Mouse (Mus musculus): ENCODE measurements at regions not wholly inside any gene's neighbourhood (a gene's known extent, or its start where the extent isn't known, plus 50 kb on each side); places are given as distances from the start of the nearest gene placed in this dataset.

DNA sequence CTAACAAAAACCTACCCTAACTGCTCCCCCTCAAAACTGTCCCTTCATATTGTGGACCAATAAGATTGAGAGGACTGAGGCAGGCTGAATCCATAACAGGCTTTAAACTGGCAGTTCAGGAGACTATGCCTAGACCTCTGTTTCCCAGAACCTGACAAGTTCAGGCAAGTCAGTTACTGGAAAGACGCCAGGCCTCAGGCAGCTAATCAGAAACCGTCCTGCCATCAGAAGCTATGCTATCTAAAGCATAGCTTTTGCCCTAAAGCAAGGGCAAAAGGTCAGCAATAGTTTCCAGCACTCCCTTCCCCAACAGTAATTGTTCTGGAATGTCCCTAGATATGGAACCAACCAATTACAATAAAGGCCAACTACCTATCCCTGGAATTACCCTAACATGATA lies 273.0 kb downstream of the Bche start:
- Histone ChIP-seq H3K9me3 (no peaks in the 10 kb centered on the region), H3K4me2 (replicated peaks) (no peak overlapping the region), H3K27ac (no peak overlapping the region), H3K27me3 (replicated peaks) (no peaks in the 10 kb centered on the region), H3K9ac (no peak overlapping the region), H3K4me1 (replicated peaks) (no peaks in the 10 kb centered on the region), H3K36me3 (no peaks in the 10 kb centered on the region), H3K4me3 (replicated peaks) (no peak overlapping the region)
- ATAC-seq: no peak
- whole genome bisulfite sequencing: 66% methylated on average over 2 of the region's 2 CpGs

DNA sequence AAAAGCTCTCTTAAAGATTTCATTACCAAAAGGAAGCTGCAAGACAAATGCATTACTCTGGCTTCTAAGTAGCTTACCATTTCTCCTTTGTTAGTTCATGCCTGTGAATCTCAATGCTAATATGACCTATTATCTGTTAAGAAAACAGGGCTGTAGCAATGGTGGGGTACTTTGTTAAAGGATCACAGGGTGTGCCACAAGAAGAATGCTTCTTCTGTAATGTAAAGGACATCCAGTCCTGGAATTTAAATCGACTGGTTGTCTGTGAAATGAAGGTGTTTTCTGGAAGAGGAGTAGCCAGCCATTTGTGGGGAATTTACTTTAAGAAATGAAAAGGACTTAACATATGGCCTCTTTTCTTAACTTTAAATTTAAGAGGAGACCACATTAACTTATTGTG lies 273.9 kb downstream of the Bche start:
- no peaks in the 10 kb centered on the region for H3K9me3 ChIP-seq
- no peak overlapping the region for H3K4me3 ChIP-seq (replicated peaks)
- no peak overlapping the region for H3K27ac ChIP-seq
- ATAC-seq: no peak
- H3K9ac ChIP-seq: no peak overlapping the region
- WGBS: 46% methylated on average over 1 of the region's 1 CpGs
- no peaks in the 10 kb centered on the region for H3K27me3 ChIP-seq (replicated peaks)
- no peaks in the 10 kb centered on the region for H3K4me1 ChIP-seq (replicated peaks)
- no peak overlapping the region for H3K4me2 ChIP-seq (replicated peaks)
- no peaks in the 10 kb centered on the region for H3K36me3 ChIP-seq

DNA sequence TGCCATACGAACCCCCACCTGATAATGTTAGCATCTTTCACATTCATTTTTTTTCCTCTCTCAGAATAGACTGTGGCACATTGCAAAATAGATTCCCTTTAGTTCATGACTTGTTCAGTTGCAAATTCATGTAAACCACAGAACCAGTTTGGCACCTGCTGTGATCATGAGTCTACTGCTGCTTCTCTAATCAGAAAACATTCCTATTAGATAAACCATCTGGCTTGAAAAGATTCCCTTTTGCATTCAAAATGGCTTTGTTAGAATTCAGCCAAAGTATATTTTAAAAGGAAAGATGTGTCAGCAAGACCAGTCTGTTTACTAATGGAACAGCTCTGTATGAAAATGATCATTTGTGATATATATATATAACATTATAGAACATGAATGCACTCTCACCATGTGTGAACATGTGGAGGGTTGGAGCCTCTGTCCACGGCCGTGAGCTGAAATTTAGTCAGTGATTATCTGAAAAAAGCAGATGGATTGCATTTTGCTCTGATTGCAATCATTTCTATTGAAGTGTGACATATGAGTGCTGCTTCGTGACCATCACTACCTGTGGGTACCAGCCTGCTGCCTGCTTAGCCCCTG lies 298.2 kb downstream of the Bche start:
- Histone ChIP-seq H3K4me2 (replicated peaks) (no peak overlapping the region), H3K4me1 (replicated peaks) (no peaks in the 10 kb centered on the region), H3K9ac (no peak overlapping the region), H3K27ac (no peak overlapping the region), H3K4me3 (replicated peaks) (no peak overlapping the region), H3K36me3 (no peaks in the 10 kb centered on the region), H3K9me3 (no peaks in the 10 kb centered on the region), H3K27me3 (replicated peaks) (no peaks in the 10 kb centered on the region)
- ATAC-seq: no peak
- WGBS: 75% methylated on average over 4 of the region's 4 CpGs

DNA sequence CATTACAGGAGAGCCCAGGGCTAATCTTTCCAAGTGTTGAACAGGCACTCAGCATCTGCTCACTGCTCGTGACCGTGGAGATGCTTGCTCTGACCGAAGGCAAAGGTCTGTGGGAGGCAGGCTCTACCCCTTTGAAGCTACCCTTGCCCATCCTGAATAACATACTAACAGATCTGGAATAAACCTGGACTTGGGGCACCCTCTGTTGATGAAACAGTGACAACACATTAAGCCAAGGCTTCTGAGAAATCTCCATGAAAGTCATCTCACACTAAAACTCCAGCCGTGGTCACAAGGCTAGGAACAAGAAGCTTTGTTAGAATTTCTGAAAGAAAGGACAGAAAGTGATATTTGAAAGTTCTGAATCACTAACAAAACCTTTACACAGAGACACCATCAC lies 306.8 kb downstream of the Bche start:
- ATAC-seq: no peak
- Histone ChIP-seq H3K9ac (no peak overlapping the region), H3K36me3 (no peaks in the 10 kb centered on the region), H3K4me1 (replicated peaks) (no peaks in the 10 kb centered on the region), H3K9me3 (no peaks in the 10 kb centered on the region), H3K27ac (no peak overlapping the region), H3K4me2 (replicated peaks) (no peak overlapping the region), H3K4me3 (replicated peaks) (no peak overlapping the region), H3K27me3 (replicated peaks) (no peaks in the 10 kb centered on the region)
- 81% methylated on average over 4 of the region's 4 CpGs for WGBS

DNA sequence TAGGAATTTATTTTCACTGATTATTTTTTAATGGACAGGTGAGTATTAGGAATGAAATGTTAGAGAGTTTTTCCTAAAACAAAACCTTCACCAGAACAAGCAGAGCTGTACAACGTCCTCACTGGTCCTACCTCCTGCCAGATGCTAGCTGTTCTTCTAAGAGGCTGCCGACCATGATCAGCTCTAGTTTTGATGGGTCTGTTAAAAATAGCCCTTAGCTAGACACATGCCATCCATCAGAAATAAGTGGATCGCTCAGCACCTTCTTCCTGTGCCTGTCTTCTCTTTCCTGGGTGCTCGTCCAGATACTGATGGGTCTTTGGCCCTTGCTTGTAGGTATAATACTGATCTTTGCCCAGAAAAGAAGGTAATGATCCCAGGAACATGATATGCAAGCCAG lies 312.4 kb downstream of the Bche start:
- H3K27ac ChIP-seq: no peak overlapping the region
- no peaks in the 10 kb centered on the region for H3K9me3 ChIP-seq
- no peak overlapping the region for H3K9ac ChIP-seq
- no peaks in the 10 kb centered on the region for H3K27me3 ChIP-seq (replicated peaks)
- no peak overlapping the region for H3K4me2 ChIP-seq (replicated peaks)
- H3K4me3 ChIP-seq (replicated peaks): no peak overlapping the region
- no peak for ATAC-seq
- WGBS: 69% methylated on average over 4 of the region's 4 CpGs
- no peaks in the 10 kb centered on the region for H3K36me3 ChIP-seq
- H3K4me1 ChIP-seq (replicated peaks): no peaks in the 10 kb centered on the region

DNA sequence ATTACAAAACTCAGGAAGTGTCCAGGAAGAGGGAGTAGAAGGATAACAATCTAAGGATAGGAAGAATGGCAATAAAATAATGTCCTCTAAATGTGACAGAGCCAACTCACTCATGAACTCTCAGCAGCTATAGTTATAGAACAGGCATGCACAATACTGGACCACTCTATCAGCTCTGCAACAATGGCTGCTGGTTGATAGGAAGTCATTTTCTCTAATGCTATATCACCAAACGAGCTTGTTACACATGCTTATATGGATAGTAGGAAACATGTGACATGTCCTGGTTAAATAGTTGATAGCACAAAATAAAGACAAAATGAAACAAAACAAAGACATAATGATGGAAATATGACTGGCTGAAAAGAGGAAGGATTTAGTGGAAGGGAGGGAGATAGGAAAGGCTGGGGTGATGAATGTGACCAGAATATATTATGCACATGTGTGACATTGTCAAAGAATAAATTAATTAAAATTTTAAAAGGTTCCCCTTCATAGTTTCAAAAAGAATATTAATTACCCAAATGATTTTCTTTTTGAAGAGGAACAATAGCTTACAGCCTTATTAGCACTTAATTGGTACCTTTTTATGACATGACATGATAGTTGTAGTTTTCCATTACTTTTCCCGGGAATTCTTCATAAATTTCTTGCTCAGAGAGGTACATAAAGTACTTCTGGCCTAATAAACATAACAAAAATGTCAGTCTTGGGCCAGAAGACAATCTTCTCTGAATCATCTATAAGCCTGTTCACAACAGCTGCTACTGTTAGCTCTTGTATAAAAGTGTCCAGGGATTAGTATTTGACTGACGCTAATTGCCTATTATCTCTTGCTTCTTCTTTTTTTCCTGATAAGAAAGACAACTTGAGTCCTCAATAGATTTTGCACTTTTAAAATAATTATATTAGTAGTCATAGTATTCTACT lies 318.2 kb downstream of the Bche start:
- Histone ChIP-seq H3K4me1 (replicated peaks) (no peaks in the 10 kb centered on the region), H3K9me3 (no peaks in the 10 kb centered on the region), H3K9ac (no peak overlapping the region), H3K36me3 (no peaks in the 10 kb centered on the region), H3K4me3 (replicated peaks) (no peak overlapping the region), H3K27ac (no peak overlapping the region), H3K27me3 (replicated peaks) (no peaks in the 10 kb centered on the region), H3K4me2 (replicated peaks) (no peak overlapping the region)
- no peak for ATAC-seq
- 86% methylated on average over 3 of the region's 3 CpGs for WGBS

DNA sequence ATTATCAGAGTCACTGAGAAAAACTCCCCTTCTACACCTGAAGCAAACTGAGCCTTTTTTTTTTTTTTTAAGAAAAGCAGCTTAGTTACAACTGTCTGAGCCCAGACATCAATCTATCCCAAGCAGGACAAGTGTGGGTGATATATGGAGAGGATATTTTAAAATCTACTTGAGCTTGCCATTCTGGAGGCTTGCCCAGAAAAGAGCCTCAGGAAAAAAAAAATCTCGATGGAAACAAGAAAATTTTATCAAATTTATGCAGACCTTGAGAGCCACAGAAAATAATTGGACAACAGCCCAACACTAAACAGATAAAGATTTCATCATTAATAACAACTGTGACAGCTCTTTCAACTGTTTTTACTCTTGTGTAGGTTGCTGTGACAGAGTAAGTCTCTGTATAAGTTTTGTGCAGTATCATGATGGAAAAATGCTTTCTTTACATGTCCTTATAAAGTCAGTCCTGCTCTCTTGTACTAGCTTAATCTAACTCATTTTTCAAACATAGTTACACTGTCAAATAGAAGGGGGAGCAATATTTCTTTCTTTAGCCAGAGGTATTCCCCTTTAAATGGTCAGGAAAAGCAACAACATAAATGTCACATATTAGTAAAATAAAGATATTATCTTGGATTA lies 297.4 kb upstream of the Slitrk3 start:
- no peaks in the 10 kb centered on the region for H3K36me3 ChIP-seq
- H3K27ac ChIP-seq: no peak overlapping the region
- H3K4me1 ChIP-seq (replicated peaks): no peaks in the 10 kb centered on the region
- no peak overlapping the region for H3K4me2 ChIP-seq (replicated peaks)
- H3K9me3 ChIP-seq: no peaks in the 10 kb centered on the region
- H3K27me3 ChIP-seq (replicated peaks): no peaks in the 10 kb centered on the region
- WGBS: 44% methylated on average over 1 of the region's 1 CpGs
- no peak overlapping the region for H3K4me3 ChIP-seq (replicated peaks)
- ATAC-seq: peak; percentile 63
- H3K9ac ChIP-seq: no peak overlapping the region

DNA sequence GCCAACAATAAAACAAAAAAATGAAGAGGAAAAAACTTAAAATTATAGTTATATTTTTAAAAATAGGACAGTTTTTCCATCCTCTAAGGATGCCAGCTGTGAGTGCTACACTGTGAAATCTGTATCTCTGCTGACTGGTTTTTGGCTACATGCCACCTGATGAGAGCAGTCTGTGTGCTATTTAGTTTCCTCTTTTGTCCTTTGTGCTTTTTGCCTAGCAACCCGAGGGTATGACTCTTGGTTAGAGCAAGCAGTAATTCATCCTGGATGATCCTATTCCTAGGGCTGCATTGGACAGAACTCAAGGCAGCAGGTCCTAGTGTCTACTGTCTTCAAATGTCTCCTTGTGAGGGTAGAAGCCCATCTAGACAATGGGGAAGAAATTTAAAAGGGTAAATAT lies 285.6 kb upstream of the Slitrk3 start:
- 19% methylated on average over 1 of the region's 1 CpGs for WGBS
- Histone ChIP-seq H3K4me1 (replicated peaks) (no peaks in the 10 kb centered on the region), H3K27me3 (replicated peaks) (no peaks in the 10 kb centered on the region), H3K36me3 (no peaks in the 10 kb centered on the region), H3K9me3 (no peaks in the 10 kb centered on the region), H3K4me3 (replicated peaks) (no peak overlapping the region), H3K4me2 (replicated peaks) (no peak overlapping the region), H3K9ac (no peak overlapping the region), H3K27ac (no peak overlapping the region)
- no peak; the same call in 1 of the 2 replicates for ATAC-seq

DNA sequence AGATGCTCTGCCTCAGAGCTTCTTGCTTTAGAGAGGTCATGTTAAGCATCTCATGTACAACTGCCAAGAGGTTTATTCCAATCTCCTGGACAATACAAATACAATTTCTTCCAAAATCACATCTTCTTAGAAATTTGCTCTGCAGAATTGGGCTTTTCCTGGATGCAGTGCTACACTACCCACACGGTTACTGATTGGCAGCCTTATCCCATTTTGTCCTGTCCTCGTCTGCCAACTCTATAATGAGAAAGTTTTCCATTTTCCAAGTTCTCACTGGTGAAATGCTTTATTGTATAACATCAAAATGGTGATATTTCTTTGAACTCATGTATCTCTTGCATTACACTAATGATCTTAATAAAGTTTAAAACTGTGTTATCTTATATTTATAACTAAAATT lies 282.1 kb upstream of the Slitrk3 start:
- H3K9ac ChIP-seq: no peak overlapping the region
- no peaks in the 10 kb centered on the region for H3K4me1 ChIP-seq (replicated peaks)
- H3K9me3 ChIP-seq: no peaks in the 10 kb centered on the region
- no peaks in the 10 kb centered on the region for H3K36me3 ChIP-seq
- 84% methylated on average over 2 of the region's 2 CpGs for WGBS
- H3K27me3 ChIP-seq (replicated peaks): no peaks in the 10 kb centered on the region
- H3K27ac ChIP-seq: no peak overlapping the region
- H3K4me2 ChIP-seq (replicated peaks): no peak overlapping the region
- no peak overlapping the region for H3K4me3 ChIP-seq (replicated peaks)
- ATAC-seq: no peak

DNA sequence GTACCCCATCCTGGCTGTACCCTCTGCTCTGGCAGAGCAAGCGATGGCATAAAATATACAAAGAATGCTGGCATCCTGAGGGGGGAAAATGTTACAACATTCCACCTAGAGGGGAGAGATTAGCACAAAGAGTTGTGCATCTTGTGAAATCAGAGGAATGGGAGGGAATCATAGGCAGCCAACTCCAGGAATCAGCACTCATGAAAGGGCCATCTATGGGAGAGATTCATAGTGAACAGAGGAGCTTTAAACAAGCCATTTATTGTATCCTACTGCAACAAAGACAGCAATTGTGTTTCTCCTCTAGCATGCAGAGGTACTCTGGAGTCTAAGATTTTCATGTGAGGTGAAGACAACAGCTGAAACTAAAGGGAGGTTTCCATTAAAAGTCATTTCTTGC lies 265.6 kb upstream of the Slitrk3 start:
- H3K27me3 ChIP-seq (replicated peaks): no peaks in the 10 kb centered on the region
- H3K4me2 ChIP-seq (replicated peaks): no peak overlapping the region
- ATAC-seq: no peak
- 76% methylated on average over 1 of the region's 1 CpGs for WGBS
- H3K4me3 ChIP-seq (replicated peaks): no peak overlapping the region
- no peak overlapping the region for H3K9ac ChIP-seq
- no peak overlapping the region for H3K27ac ChIP-seq
- H3K9me3 ChIP-seq: no peaks in the 10 kb centered on the region
- H3K4me1 ChIP-seq (replicated peaks): no peaks in the 10 kb centered on the region
- H3K36me3 ChIP-seq: no peaks in the 10 kb centered on the region
